Mouse (Mus musculus) right cerebral cortex, postnatal 4 days (tissue): Measurements from ENCODE around the gene Inpp5a.
A peak's percentile ranks its signal among the peaks of the same experiment; 100 is the strongest.

ENCODE experiments used
- DNase-seq: peaks from one replicate; pipeline ENCODE4 v3.0.0-alpha.2; 2022

The Inpp5a gene

DNA sequence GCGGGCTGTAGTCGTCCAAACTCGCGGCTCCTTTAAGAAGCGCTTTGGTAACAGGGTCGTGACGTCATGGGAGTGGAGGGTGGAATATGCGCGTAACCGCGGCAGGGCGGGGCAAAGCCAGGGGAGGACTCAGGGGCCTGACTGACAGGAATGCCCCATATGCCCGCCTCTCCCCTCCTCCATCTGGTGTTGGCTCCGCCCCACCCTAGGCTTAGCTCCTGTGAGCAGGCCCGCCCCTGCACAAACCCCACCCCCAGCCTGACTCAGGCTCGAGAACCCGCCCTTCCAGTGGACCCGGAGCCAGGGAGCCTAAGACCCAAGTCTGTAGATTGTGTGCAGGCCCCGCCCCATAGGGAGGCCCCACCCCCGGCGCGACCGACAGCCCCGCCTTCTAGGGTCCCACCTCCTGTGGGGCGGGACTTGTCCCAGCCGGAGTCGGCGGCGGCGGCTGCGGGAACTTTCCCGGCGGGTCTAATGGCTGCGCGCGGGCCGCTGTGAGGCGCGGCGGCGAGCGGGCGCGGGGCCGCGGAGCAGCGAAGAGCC lies at the start of gene Inpp5a:
Gene Inpp5a, plus strand, starts transcription at position 440 of the 543 bp plus-strand sequence.
- DNase-seq: peak; percentile 95

DNA sequence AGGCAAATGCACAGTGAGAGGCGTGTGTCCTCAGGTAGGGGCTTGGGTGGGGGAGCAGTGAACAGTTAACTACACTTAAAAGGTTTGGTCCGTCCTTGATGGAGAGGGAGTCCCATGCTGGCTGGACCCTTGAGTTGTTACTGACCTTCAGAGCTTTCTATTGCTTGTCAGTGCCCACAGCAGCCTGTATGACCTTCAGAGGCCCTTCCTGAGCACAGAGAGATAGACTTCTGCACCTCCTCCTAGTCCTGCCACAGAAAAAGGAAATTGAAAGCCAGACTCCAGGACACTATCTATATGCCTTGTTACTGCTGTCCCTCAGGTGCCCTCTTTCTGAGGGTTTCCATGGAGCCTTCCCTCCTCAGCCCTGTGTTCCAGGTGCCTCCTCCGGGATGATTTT lies 49.7 kb upstream of the Inpp5a start:
- no peak for DNase-seq

GRCm38 (mm10) chr7:139341020-139341660 lies 47.8 kb upstream of the Inpp5a start:
- DNase-seq: no peak

DNA sequence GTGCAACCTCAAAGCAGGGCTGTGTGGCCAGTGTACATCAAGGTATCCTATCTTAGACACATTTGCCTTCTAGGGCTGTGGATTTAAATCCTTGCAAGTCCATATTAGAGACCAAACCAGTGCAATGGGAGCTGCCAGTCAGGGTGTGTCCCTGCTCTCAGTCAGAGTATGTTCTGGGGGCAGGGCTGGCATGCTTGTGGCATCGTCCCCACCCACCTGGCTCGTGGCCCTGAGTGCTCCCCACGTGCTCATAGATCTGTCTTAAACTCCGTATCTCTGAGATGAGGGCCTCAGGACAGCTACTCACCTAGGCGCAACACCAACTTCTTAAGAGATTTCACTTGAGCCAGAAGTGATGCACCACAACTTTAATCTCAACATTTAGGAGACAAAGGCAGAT lies 46.1 kb upstream of the Inpp5a start:
- no peak for DNase-seq

DNA sequence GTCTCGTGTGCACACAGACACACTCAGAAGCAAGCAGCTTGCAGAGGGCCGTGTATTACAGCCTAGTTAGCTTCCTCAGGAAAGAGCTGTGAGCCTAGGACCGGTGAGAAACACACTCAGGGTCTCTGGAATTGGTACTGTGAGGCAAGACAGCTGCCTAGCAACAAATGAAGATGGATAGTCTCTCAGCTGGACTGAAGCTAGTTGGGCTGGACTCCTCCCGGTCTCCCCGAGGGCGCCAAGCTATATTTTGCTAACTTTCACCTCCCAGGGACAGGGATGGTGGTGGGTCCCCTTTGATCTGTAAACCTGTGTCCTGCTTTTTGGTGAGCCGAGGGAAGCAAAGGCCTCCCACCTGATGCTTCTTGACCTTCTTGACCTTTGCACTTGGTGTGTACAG lies 41.9 kb upstream of the Inpp5a start:
- DNase-seq: no peak

DNA sequence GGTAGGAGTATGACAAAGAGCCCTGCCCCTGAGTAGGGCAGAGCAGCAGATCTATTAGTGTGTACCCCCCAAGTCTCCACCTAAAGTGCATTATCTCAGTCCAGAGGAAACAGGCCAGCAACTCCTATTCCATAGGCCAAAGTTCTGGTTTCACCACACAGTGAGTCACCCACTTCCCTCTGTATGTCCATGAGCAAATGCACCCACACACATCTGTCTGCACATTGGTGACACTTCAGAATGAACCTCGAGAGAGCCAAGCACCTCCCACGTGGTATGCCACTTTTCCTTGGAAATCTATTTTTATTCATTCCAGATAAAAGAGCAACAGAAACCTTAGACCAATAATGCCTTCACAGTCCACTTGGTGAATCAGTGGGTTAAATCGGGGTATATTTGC lies 38.3 kb upstream of the Inpp5a start:
- no peak for DNase-seq

DNA sequence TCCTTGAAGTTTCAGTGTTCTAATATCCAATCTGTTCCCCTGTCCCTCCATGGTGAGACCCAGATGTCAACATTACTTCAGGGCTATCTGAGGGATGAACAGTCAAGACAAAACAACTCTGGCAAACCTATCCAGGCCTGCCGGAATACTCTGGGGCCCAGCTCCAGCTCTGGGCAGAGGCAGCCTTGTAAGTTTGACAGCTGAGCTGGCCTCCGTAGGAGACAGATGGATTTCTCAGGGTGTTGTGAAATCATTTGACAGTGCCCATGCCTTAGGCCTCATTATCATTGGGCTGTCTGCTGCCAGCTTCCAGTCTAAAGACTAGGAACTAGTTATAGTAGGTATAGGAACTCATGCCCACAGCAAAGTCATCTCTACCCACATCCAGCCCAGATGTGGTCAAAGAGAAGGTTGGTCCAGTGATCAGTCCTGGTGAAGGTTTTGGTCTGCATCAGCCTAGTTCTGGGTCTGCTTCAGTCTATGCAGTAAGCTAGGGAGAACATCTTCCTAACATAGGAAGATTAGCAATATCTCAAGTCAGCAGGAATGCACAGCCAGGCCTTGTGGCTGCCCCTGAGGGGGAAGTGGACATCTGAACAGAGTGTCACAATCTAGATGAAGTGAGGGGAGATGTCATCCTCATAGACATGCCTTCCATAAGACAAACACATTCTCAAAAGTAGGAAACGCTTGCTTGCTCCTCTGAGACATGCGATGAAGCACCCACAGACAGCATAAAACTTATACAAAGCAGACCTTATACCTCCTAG lies 34.4 kb upstream of the Inpp5a start:
- no peak for DNase-seq

DNA sequence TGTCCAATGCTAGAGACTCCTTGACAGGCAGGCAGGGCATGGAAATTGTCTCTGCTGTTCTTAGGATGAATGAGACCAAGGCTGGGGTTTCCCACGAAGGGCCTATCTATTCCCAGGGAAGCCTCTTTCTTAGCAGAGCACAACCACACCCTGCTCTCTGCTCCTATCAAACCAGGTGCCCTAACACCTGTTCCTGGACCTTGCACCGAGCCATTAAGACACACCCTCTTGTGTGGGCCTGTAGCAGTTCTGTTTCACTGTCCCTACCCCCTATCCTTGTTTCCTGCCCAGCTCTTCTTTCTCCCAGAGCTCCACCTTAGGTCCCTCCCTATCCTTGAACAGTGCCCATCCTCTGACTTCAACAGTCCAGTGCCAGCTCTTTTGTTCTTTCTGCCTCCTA lies 31.9 kb upstream of the Inpp5a start:
- no peak for DNase-seq

DNA sequence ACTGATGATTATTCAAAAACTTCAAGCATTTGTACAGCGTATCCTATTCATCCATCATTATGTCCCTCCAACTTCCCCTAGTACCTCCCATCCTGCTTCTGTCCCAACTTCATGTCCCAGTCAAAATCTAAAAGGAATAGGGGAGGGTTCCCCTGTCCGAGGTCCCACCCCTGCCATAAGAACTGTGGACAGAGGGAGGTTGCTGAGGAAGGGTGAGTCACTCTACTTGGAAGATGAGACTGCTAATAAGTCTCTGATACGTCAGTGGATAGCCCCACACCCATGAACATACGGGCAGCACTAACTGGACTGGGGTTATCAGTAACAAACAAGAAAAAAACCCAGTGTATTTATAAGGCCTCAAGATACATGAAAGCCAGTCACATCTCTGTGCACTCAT lies 29.0 kb upstream of the Inpp5a start:
- DNase-seq: no peak

GRCm38 (mm10) chr7:139360890-139361559 lies 27.9 kb upstream of the Inpp5a start:
- no peak for DNase-seq

DNA sequence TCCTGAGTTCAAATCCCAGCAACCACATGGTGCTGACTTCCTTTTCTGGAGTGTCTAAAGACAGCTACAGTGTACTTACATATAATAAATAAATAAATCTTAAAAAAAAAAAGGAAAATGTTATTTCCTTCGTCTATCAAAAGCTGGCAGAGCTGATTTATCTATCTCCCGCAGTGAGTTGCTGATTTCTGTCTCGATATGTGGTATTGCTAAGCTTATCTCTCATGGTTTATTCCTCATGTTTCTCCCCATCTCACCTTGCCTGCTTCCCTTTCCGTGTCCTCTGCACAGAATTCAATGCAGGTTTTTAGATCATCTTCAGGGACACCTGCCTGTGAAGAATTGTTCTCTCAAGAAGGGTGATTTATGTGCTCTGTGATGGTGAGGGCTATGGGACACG lies 27.1 kb upstream of the Inpp5a start:
- DNase-seq: no peak

- no peak for DNase-seq
These were observed 26.4 kb upstream of the Inpp5a start for GRCm38 (mm10) chr7:139362514-139362913.

- no peak for DNase-seq
These were observed 25.5 kb upstream of the Inpp5a start for GRCm38 (mm10) chr7:139363281-139364004.

GRCm38 (mm10) chr7:139364005-139364557 lies 24.8 kb upstream of the Inpp5a start:
- DNase-seq: peak; percentile 57

DNA sequence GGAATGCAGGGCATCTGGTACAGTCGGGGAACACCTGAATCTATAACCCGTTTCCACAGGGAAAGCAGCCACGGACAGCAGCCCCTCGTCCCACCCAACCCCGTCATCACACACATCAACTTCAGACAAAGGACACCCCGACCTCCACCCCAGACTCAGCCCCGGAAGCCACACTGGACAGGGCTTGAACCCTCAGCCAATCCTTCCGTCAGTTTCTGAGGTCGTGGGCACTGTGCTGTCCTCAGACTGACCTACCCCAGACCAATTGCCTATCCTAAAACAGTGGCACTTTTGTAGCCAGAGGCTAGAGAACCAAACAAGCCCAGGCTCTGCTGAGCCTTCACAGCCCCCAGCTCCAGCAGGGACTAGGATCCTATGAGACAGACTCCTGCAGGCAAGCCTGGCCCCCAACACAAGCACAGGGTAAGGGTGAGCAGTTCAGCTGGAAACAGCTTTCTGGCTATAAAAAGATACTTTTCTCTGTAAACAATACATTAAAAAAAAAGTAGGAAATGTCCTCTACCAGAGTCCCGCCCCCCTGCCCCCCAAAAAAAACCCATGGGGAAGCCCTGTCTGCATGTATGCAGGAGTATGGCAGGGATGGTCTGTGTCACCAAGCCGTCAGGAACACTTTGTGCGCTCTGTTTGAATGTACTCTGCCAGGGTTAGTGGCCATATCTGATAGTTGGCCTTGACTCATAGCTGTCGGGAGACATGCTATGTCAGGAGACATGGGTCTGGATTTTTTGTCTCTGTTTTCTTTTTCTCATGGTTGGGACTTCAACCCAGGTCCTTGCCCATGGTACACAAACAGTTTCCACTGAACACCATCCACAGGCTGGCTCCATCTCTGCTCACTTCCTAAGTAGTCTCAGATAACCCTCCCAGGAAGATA lies 23.7 kb upstream of the Inpp5a start:
- no peak for DNase-seq

- no peak for DNase-seq
These were observed 22.8 kb upstream of the Inpp5a start for GRCm38 (mm10) chr7:139366131-139366530.

DNA sequence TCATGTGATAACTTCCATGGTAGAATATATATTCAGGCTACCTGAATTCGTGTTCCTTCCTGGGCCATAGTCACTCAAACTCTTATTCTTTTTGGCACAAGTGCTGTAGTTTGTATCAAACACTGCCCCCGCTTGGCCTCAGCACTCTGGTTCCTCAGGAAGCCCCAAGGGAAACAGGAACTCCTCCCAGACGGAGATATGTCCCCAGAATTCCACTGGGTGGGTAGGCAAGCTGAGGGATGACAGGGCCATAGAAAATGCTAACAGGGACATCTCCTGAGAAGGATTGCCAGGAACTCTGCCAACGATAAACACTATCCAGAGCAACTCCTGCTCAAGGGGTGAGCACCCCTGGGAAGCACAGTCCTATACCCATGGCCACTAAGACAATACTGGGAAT lies 22.4 kb upstream of the Inpp5a start:
- no peak for DNase-seq

GRCm38 (mm10) chr7:139368218-139368617 lies 20.7 kb upstream of the Inpp5a start:
- no peak for DNase-seq

- DNase-seq: no peak
These were observed 20.1 kb upstream of the Inpp5a start for GRCm38 (mm10) chr7:139368722-139369380.

GRCm38 (mm10) chr7:139369501-139370088 lies 19.3 kb upstream of the Inpp5a start:
- DNase-seq: no peak

DNA sequence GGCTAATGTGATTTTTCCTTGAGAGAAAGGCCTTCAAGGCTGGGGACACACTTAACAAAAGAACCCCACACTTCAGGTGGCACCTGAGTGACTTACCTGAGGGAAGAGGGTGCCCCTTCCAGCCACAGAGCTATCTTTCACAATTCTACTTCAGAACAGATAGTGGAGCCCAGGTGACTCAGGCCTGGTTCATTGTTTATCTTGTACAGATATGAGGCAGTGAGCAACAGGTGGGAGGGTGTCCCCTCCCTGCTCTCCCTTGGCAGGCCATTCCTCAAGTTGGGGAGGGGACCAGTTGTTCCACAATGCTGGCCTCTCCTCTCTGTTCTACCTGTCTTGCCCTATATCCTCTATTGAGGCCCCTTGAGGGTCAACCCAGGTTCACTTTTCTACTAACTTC lies 17.5 kb upstream of the Inpp5a start:
- DNase-seq: no peak
